Mouse (Mus musculus): Measurements from ENCODE around the gene Itga2b.

Itga2b gene

DNA sequence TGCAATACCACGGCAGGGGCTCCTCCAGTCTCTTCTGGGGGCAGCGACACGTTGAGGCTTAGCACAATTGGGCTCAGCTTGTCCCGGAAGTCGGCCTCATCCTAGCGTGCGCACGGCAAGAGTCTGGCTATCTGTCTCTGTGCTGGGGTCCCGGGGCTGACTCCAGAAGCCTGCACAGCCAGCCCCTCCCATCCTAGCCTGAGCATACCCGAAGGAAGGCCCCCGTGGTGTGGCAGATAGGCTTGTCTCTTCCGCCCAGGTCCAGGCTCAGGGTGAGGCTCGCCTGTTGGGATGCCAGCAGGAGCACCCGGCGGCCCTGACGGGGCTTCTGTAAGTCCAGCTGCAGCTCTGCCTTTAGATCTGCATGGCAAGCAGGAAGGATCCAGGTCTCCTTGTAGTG, 9.4 kb downstream of the Itga2b start:
- ATAC-seq (ENCODE audit: low TSS enrichment): no peak

DNA sequence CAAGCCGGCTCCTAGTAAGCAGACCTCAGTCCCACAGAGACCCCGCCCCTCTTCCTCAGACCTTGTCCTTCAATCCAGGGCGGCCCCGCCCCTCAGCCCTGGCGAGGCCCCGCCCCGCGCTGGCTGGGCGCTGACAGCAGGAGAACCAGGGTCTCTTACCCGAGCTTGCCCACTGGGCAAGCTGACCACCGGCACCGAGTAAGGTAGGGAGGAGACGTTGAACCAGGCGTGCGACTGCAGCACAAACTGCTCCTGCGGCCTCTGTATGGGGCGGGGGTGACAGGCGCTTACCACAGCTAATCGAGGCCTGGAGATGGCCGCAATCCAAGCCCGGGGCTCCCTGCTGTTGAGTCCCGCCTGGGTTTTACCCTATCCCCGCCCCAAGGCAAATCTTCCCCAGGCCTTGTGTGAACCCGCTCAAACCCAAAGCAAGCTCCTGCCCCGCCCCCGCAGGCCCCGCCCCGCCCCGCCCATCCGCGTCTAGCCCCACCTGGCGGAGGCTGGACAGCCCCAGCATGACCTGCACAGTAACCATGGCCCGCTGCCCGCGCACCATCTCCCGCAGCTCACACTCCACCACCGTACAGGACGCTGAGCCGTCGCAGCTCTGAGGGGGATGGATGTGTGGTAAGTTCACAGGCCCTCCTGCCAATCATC, 14.1 kb downstream of the Itga2b start:
- ATAC-seq (ENCODE audit: low TSS enrichment): peak; percentile 54; the same call in 1 of the 2 replicates

DNA sequence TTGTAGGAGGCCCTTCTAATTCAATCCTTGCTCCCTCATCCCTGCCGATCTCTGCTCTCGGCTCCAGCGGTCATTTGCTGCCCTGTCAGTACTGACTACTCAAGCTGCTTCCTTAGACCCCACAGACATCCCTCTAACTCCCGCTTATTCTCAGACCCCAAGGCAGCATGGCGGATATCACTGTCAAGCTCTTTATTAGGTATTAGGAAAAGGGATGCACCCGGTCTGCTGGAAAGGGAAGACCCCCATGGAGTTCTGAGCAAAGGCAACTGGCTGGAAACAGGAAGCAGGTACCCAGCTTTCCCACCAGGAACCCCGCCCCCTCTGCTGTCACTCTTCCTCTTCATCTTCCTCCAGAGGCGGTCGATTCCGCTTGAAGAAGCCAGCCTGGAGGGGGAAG, 16.8 kb downstream of the Itga2b start:
- ATAC-seq (ENCODE audit: low TSS enrichment): no peak

DNA sequence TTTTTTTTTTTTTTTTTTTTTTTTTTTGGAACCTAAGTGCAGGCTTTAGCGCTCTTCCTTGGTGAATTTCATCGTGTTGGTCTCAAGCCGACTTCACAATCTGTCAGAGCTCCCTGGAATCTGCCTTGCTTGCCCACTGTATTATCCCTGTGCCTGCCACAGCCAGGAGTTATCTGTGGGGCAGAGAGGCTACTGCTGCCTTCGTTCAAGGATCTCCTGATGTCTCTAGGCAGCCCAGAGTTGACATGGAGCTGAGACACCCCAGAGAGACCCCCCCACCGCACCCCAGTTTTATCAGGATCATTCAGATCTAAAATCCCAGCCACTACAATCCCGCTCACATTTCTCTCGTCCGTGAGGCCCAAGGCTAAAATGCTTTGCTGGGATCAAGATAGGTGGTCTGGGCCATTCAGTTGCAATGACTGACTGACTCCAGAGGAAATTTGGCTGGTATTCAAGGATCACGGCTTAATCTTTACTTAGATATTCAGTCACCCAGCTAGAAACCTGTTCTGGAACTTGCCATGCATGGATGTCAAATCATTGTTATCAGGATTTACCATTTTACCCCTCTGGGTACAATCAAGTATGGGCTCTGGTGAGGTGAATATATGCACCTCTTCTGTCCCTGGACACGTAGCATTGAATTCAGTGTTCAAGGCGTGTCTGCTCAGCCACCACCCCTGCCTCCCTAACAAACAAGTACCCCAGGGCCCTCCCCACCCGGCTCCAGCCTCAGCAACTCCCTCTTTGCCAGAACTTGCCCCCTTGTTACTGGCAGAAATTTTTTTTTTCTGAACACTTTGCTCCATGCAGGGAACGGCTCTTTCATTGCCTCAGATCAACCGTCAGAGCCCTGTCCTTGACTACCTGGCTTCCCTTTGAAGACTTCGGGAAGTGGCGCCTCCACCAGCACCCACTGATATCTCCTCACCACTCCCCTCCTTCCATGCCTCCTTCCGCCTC, 20.6 kb downstream of the Itga2b start:
- ATAC-seq (ENCODE audit: low TSS enrichment): peak; percentile 56

DNA sequence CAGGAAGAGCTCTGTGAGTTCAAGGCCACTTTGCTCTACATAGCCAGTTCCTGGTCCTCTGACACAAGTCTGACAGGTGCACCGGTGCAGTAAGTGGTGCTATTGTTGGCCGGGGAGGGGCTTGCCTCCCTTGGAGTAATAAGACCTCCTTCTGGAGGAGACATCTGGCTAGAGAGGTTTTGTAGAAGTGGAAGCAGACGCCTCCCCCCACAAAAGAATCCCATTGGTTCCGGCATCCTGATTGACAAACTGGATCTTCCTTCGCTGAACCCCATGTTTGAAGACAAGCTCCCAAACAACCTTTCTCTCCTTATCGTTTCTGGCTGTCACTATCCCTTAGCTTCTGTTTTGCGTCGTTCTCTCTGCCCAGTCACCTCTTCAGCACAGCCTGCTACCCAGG, 21.6 kb downstream of the Itga2b start:
- peak; percentile 39; the same call in 1 of the 2 replicates for ATAC-seq (ENCODE audit: low TSS enrichment)

- peak; percentile 51 for ATAC-seq (ENCODE audit: low TSS enrichment)
Measured at GRCm38 (mm10) chr11:102447497-102447896, 22.4 kb downstream of the Itga2b start, which contains the start of gene Fam171a2. Gene Fam171a2, minus strand, starts transcription at chr11:102447682.

- ATAC-seq (ENCODE audit: low TSS enrichment): no peak
Measured at GRCm38 (mm10) chr11:102446581-102447461, 23.1 kb downstream of the Itga2b start.

DNA sequence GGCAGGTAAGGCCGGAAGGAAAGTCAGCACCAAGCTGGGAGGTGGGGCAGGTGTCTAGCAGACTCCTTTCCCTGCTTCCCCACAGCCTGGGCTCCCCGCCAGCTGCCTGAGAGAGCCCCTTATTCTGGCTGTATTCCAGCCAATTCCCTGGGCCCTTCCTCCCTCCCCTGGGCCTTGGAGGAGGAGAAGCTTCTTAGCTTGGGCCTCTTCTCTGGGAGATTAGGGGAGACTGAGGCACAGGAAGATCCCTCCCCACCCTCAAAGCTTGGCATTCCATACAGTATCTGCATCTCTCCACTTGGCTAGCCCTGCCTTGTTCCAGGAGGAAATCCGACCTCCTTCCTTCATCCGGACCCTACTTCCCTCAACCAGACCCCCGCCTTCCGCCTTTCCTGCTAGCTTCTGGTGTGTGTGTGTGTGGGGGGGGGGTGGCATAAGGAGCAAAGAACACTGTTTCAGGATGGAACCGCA, 24.0 kb downstream of the Itga2b start:
- no peak for ATAC-seq (ENCODE audit: low TSS enrichment)

- no peak for ATAC-seq (ENCODE audit: low TSS enrichment)
Measured at GRCm38 (mm10) chr11:102445264-102445890, 24.5 kb downstream of the Itga2b start.

DNA sequence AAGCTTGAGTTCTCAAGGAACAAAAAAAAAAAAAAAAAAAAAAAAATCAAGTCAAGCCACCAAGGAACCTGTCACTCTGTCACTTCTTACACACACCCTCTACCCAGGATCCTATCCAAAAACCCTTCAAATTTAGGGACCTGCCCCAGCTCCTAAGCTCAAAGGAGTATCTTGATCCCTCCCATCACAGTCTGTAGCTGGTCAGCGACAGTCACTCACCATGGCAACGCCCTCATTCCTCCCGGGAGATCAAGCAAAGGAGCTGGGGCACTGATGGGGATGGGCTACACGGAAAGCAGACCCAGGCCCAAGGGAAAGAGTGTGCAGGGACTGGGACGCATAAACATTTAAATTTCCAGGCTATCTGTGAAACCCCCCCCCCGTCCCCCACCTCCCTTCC, 25.1 kb downstream of the Itga2b start:
- ATAC-seq (ENCODE audit: low TSS enrichment): no peak

GRCm38 (mm10) chr11:102444321-102444720, 25.6 kb downstream of the Itga2b start:
- ATAC-seq (ENCODE audit: low TSS enrichment): no peak

DNA sequence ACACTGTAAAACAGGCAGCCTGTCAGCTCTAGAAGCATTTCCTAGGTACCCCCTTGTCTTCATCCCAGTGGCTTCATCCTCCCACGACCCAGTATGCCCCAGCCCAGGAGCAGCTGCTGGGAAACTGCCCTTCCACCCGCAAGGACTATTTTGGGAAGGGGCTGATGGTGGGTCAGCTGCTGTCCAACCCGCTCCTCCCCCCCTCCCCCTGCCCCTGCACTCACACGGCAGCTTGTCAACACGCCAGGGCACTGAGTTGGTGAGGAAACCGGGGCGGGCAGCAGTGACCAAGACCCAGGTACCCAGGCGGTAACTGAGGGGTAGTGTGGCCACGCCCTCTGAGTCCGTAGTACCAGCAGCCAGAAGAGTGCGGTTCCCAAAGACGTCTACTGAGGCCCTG, 26.2 kb downstream of the Itga2b start:
- no peak for ATAC-seq (ENCODE audit: low TSS enrichment)

DNA sequence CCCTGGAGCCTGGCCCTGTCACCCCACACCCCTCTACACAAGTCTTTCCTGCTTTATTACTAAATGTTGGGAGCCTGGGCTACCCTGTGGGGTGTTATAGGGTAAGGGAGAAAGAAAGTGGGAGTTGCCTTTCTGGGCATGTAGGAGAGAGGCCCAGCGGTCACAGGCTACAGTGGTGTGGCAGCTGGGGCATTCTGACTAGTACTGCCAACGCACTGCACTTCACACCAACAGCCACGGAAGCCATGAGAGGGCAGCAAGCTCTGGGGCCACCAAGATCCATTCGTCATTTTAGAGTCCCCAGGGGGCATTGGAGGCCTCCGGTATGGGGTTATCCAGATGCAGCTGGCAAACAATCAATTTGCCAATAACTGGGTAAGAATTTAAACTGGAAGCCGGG, 27.8 kb downstream of the Itga2b start:
- no peak for ATAC-seq (ENCODE audit: low TSS enrichment)

DNA sequence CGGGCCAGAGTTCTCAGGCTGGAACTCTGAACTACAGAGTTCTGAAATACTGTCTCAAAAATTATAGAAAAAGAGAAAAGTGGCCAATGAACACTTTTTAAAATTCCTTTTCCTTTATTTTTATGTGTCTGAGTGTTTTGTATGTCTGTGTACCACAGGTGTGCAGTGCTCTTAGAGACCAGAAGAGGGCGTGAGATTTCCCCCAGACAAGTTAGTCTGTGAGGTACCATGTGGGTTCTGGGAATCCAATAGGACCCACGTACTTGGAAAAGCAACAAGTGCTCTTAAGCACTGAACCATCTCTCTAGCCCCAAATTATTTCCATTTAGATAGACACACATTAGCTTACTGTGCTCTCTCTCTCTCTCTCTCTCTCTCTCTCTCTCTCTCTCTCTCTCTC, 28.5 kb downstream of the Itga2b start:
- no peak for ATAC-seq (ENCODE audit: low TSS enrichment)

DNA sequence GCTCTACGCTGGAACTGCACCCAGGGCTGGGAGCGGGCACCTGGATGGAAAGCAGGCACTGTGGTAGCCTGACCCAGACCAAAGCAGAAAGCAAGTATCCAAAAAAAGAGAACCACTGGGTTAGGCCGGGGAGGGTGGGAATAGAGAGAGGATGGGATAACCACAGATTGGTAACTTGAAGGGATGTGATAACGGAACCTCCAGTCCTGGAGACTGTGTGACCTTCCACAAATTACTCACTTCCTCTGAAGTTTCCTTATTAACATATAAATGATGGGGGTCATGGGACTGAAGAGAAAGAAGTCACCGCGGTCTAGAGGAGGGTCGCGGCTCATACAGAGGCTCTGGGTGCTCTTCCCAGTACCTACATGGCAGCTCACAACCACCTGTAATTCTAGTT, 29.7 kb downstream of the Itga2b start:
- no peak for ATAC-seq (ENCODE audit: low TSS enrichment)

- no peak for ATAC-seq (ENCODE audit: low TSS enrichment)
Measured at GRCm38 (mm10) chr11:102439093-102440082, 30.5 kb downstream of the Itga2b start.

- no peak for ATAC-seq (ENCODE audit: low TSS enrichment)
Measured at GRCm38 (mm10) chr11:102438212-102439092, 31.5 kb downstream of the Itga2b start.

- peak; percentile 31; the same call in 1 of the 2 replicates for ATAC-seq (ENCODE audit: low TSS enrichment)
Measured at GRCm38 (mm10) chr11:102437120-102438061, 32.5 kb downstream of the Itga2b start.
